Mouse (Mus musculus) olfactory bulb, adult 2 months (tissue): ENCODE measurements around the gene Arid1b.

ENCODE experiments used
- CTCF ChIP-seq: fragments of 200-500 bp; IDR thresholded peaks from 2 replicates; pipeline ENCODE4 v1.5.1; 2012; ENCODE audit warnings: low read depth, mild to moderate bottlenecking, low read length, moderate library complexity; ENCODE audit not compliant: insufficient read depth
- POLR2A ChIP-seq: fragments of 200-500 bp; IDR thresholded peaks from 2 replicates; pipeline ENCODE4 v1.6.1; 2012; ENCODE audit warnings: mild to moderate bottlenecking, low read depth, low read length, moderate library complexity; ENCODE audit not compliant: insufficient read depth

DNA sequence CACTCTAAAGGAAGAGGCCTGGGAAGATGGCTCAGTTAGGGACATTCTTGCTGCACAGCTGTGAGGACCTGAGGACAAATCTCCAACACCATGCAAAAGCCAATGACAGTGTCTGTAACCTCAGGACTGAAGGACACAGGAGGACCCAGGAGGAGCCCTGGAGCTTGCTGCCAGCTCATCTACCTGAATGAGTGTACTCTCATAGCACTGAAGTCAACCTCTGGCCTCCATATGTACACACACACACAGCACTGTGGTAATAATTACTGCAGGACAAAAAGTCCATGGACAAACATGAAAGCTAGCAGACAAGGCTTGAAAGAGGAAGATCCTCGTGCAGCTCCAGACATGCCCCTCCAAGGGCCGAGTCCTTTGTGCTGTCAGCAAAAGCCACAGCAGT lies 238.0 kb downstream of the Arid1b start:
- TF ChIP-seq POLR2A (no peak), CTCF (no peak)
